ENCODE assay signal across 15 mouse cellular contexts in the genomic region with DNA sequence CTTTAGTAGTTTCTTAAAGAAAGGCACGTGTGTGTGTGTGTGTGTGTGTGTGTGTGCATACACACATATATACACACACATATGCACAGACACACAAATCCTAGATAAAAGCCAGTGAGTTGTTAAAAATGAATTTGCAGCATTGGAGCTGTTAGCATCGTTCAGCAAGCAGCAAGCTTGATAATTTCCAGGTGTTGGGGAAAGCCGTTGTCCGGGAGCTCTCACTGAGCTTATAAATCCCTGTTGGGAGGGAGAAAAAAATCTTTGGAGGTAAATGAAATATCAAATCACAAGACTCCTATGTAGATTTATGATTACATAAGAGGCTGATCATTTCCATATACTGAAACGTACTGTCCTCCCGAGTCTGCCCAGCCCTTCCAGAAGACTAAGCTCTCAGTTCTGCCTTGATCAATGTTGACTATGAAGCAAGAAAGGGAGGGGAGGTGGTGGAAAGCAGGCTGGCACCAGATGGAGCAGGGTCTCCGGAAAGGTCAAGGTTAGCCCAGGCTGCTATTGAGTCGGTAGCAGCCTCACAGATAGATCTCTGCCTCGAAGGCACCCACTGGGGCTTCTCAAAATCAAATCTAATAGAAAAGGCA. TPM values are rescaled to one million over a fixed set of nuclear protein-coding genes. Genes with fewer than 3 reads are reported as not detected.
DNase-seq lines count a peak whose midpoint lies in the region; ATAC-seq and TF ChIP-seq lines count a peak whose summit lies in the region.
"Had no signal": no experiment of that assay in that cellular context is flagged by ENCODE, and none has a peak within 500 bp of the region (broad histone marks: within the 10 kb centered on the region; RNA-seq: fewer than 3 reads in every experiment).

No protein-coding gene starts in this region.

- TF ChIP-seq POLR2A in brain, embryonic 14.5 days (IDR thresholded peaks at IDR 0.05; ENCODE audit: borderline replicate concordance, extremely low read depth, insufficient read depth, insufficient read length, poor library complexity, severe bottlenecking), result no peak

- no peak for TF ChIP-seq CTCF in brain, embryonic 14.5 days (IDR thresholded peaks at IDR 0.05; ENCODE audit: borderline replicate concordance, extremely low read depth, insufficient read depth, insufficient read length)

- H3K9me3 ChIP-seq in embryonic facial prominence, embryonic 12.5 days, result no peaks in the 10 kb centered on the region
- no peaks in the 10 kb centered on the region for H3K9me3 ChIP-seq in hindbrain, embryonic 15.5 days
- no peaks in the 10 kb centered on the region for H3K9me3 ChIP-seq in midbrain, embryonic 15.5 days
- no peaks in the 10 kb centered on the region for H3K9me3 ChIP-seq in heart, embryonic 10.5 days
- H3K9me3 ChIP-seq: kidney, embryonic 15.5 days; liver, embryonic 15.5 days had no signal

- no peak overlapping the region for H3K9ac ChIP-seq in embryonic facial prominence, embryonic 12.5 days
- H3K9ac ChIP-seq in hindbrain, embryonic 15.5 days, result no peak overlapping the region
- no peak overlapping the region for H3K9ac ChIP-seq in midbrain, embryonic 15.5 days
- H3K9ac ChIP-seq: kidney, embryonic 15.5 days; liver, embryonic 15.5 days had no signal

- 0 out of 2 replicates have a peak, but pooled peaks cover 2% of the 10 kb centered on the region for H3K27me3 ChIP-seq in embryonic facial prominence, embryonic 12.5 days
- no peaks in the 10 kb centered on the region for H3K27me3 ChIP-seq in hindbrain, embryonic 15.5 days
- H3K27me3 ChIP-seq in midbrain, embryonic 15.5 days (replicated peaks), result no peaks in the 10 kb centered on the region
- H3K27me3 ChIP-seq in heart, embryonic 10.5 days (ENCODE audit: insufficient read depth, poor library complexity, severe bottlenecking), result peaks cover 58% of the 10 kb centered on the region

- peak overlapping the region; percentile 64 for H3K4me2 ChIP-seq in embryonic facial prominence, embryonic 12.5 days (replicated peaks)
- peak overlapping the region; percentile 9; the same call in 1 of the 2 replicates for H3K4me2 ChIP-seq in hindbrain, embryonic 15.5 days
- H3K4me2 ChIP-seq in midbrain, embryonic 15.5 days, result peak overlapping the region; percentile 25; the same call in 1 of the 2 replicates
- H3K4me2 ChIP-seq: liver, embryonic 15.5 days had no signal

- peaks cover 29% of the 10 kb centered on the region; the same call in 1 of the 2 replicates for H3K4me1 ChIP-seq in embryonic facial prominence, embryonic 12.5 days
- peaks cover 25% of the 10 kb centered on the region for H3K4me1 ChIP-seq in hindbrain, embryonic 15.5 days (replicated peaks)
- H3K4me1 ChIP-seq in midbrain, embryonic 15.5 days, result peaks cover 26% of the 10 kb centered on the region
- peaks cover 13% of the 10 kb centered on the region for H3K4me1 ChIP-seq in heart, embryonic 10.5 days
- H3K4me1 ChIP-seq: liver, embryonic 15.5 days had no signal

- H3K27ac ChIP-seq in embryonic facial prominence, embryonic 12.5 days, result no peak overlapping the region
- H3K27ac ChIP-seq in hindbrain, embryonic 15.5 days (replicated peaks), result peak overlapping the region; percentile 59
- H3K27ac ChIP-seq in midbrain, embryonic 15.5 days, result peak overlapping the region; percentile 13; the same call in 1 of the 2 replicates
- H3K27ac ChIP-seq in heart, embryonic 10.5 days, result no peak overlapping the region
- H3K27ac ChIP-seq: kidney, embryonic 15.5 days; liver, embryonic 15.5 days had no signal

- intact Hi-C loops in left cerebral cortex, postnatal 14 days (cut with DNase I), result loop anchor here (1.0 kb wide), 1 partner anchor 13 kb away; a partner anchor contains a TSS

- ATAC-seq in embryonic facial prominence, embryonic 12.5 days (ENCODE audit: insufficient number of reproducible peaks, insufficient read depth, low FRiP score, low TSS enrichment), result no peak; the same call in 1 of the 2 replicates
- ATAC-seq in hindbrain, embryonic 15.5 days (ENCODE audit: low FRiP score, low read depth), result peak; percentile 61; the same call in 1 of the 2 replicates
- ATAC-seq in midbrain, embryonic 15.5 days (replicated peaks), result peak; percentile 53

- 12% methylated on average over 9 of the region's 9 CpGs for whole genome bisulfite sequencing in embryonic facial prominence, embryonic 12.5 days
- WGBS in hindbrain, embryonic 15.5 days, result 18% methylated on average over 9 of the region's 9 CpGs
- 17% methylated on average over 9 of the region's 9 CpGs for WGBS in midbrain, embryonic 15.5 days
- 38% methylated on average over 9 of the region's 9 CpGs for WGBS in heart, embryonic 10.5 days

- H3K36me3 ChIP-seq in embryonic facial prominence, embryonic 12.5 days, result no peaks in the 10 kb centered on the region
- H3K36me3 ChIP-seq in hindbrain, embryonic 15.5 days, result no peaks in the 10 kb centered on the region
- no peaks in the 10 kb centered on the region for H3K36me3 ChIP-seq in midbrain, embryonic 15.5 days (replicated peaks)
- H3K36me3 ChIP-seq in heart, embryonic 10.5 days, result no peaks in the 10 kb centered on the region
- H3K36me3 ChIP-seq: kidney, embryonic 15.5 days; liver, embryonic 15.5 days had no signal

- DNase-seq in brain, embryonic 14.5 days (ENCODE audit: low read depth), result peak; percentile 57
- no peak for DNase-seq in heart, embryonic 10.5 days (ENCODE audit: low spot score)
- DNase-seq in right cerebral cortex, postnatal 25 days, result no peak
- no peak for DNase-seq in left cerebral cortex, postnatal 14 days (ENCODE audit: low spot score in 2 of 2)
- DNase-seq: cerebellum, adult 9-10 months; heart, postnatal 14 days; thymus, postnatal 36 days had no signal

- no peak overlapping the region for H3K4me3 ChIP-seq in embryonic facial prominence, embryonic 12.5 days
- H3K4me3 ChIP-seq in hindbrain, embryonic 15.5 days, result no peak overlapping the region
- no peak overlapping the region for H3K4me3 ChIP-seq in midbrain, embryonic 15.5 days
- H3K4me3 ChIP-seq in heart, embryonic 10.5 days, result no peak overlapping the region
- H3K4me3 ChIP-seq: erythroblast, embryonic 14.5 days; liver, embryonic 15.5 days had no signal

RNA-seq across cellular contexts. Expression of a gene that starts 12.3 kb away (rescaled TPM):
- polyA plus RNA-seq in brain, embryonic 14.5 days (2012; rRNA removed), result 0.15 and 0.16 TPM in 2 replicates
- polyA plus RNA-seq in embryonic facial prominence, embryonic 12.5 days (2016; fragmentation: Nextera tagmentation; extraction: Ambion mirVana), result not detected in 2 replicates
- not detected in 2 replicates for polyA plus RNA-seq in hindbrain, embryonic 15.5 days (2015; fragmentation: Nextera tagmentation; extraction: Ambion mirVana)
- polyA plus RNA-seq in midbrain, embryonic 15.5 days (2015; fragmentation: Nextera tagmentation; extraction: Ambion mirVana), result 0.23 TPM in 1 of 2 replicates, not detected in the other
- not detected in 2 replicates for polyA plus RNA-seq in heart, embryonic 10.5 days (2016; fragmentation: Nextera tagmentation; extraction: Ambion mirVana)
- total RNA-seq in left cerebral cortex, postnatal 14 days (2021), result 1 to 10 TPM in 1 of 2 experiments, under 1 TPM in 1; 0.66 to 1.1 TPM
- total RNA-seq: adrenal gland, postnatal 25 days; gastrocnemius, postnatal 4 days; heart, postnatal 14 days had no signal
- polyA plus RNA-seq: erythroblast, embryonic 14.5 days; kidney, embryonic 15.5 days; liver, embryonic 15.5 days had no signal

RNA-seq across cellular contexts. Expression of a gene that starts 15.3 kb away (rescaled TPM):
- 70.1 and 88.6 TPM in 2 replicates for polyA plus RNA-seq in brain, embryonic 14.5 days (2012; rRNA removed)
- polyA plus RNA-seq in embryonic facial prominence, embryonic 12.5 days (2016; fragmentation: Nextera tagmentation; extraction: Ambion mirVana), result 80.5 and 86.3 TPM in 2 replicates
- 93.1 and 116 TPM in 2 replicates for polyA plus RNA-seq in hindbrain, embryonic 15.5 days (2015; fragmentation: Nextera tagmentation; extraction: Ambion mirVana)
- 101 and 105 TPM in 2 replicates for polyA plus RNA-seq in midbrain, embryonic 15.5 days (2015; fragmentation: Nextera tagmentation; extraction: Ambion mirVana)
- 13.5 and 23.5 TPM in 2 replicates for polyA plus RNA-seq in heart, embryonic 10.5 days (2016; fragmentation: Nextera tagmentation; extraction: Ambion mirVana)
- total RNA-seq in left cerebral cortex, postnatal 14 days (2021), result 100 to 1,000 TPM; 114 to 125 TPM

Comparison
In these comparisons a context has a peak if more than half of its experiments do, and no peak if none do; other contexts are left out.
1. H3K27ac ChIP-seq: peak in hindbrain, embryonic 15.5 days (single experiment) and midbrain, embryonic 15.5 days (single experiment); none in embryonic facial prominence, embryonic 12.5 days (single experiment) and heart, embryonic 10.5 days (single experiment).
2. H3K4me2 ChIP-seq: peak in every context shown above with its lines; median percentile 64 in embryonic facial prominence, embryonic 12.5 days; 25 in midbrain, embryonic 15.5 days; 9 in hindbrain, embryonic 15.5 days.